In the genomic region with DNA sequence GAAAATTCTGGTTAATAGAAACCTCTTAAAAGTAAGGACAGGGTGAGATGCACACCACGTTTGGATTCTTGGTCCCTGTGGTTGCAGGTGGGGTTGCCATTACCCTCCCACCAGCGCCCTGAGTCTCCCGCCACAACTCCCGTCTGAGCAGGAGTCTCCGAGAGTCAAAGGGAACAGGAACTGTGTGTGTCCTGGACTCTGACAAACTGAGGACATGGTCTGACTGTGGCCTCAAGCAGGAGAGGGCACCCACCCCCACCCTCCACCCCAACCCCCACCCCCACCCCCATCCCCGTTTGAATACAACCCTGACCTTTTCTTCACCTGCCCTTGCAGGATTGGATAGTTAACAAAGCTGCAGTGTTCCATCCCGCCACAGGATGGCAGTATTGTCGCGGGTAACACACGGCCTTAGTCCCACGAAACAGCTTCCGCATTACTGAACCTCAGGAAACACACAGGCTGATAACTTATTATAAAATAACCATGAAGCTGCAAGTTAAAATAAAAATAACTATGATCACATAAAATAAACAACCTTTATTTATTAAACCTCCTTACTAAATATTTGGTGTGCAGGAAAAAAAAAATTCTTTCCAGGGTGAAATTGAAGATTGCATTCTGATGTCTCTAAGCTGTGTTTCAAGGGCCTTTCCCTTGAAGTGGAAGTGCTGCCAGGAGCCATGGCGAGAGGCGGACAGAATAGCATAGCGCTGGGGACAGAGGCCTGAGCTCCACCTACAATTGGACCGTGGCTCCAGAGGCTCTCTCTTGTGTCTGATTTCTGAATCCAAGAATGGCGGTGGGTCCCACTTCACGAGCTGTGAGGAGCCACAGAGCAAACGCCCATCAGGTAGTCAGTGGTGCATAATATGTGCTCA, we compare ENCODE assay signal across 8 mouse cellular contexts.
DNase-seq lines count a peak whose midpoint lies in the region; ATAC-seq and TF ChIP-seq lines count a peak whose summit lies in the region.

No protein-coding gene starts in this region.

- peaks cover 54% of the 10 kb centered on the region for H3K4me1 ChIP-seq in E14TG2a.4 (replicated peaks; ENCODE audit: low read depth, low read length)
- H3K4me1 ChIP-seq in forebrain, embryonic 12.5 days: peaks cover 9% of the 10 kb centered on the region; the same call in 1 of the 2 replicates
- no peaks in the 10 kb centered on the region for H3K4me1 ChIP-seq in lung, embryonic 14.5 days (ENCODE audit: insufficient read depth)
- peaks cover 12% of the 10 kb centered on the region for H3K4me1 ChIP-seq in neural tube, embryonic 15.5 days
- H3K4me1 ChIP-seq in thymus, adult 2 months (replicated peaks; ENCODE audit: control insufficient read depth, insufficient read depth, low read length): 0 out of 2 replicates have a peak, but pooled peaks cover 2% of the 10 kb centered on the region

- no peak overlapping the region for H3K4me2 ChIP-seq in forebrain, embryonic 12.5 days
- no peak overlapping the region for H3K4me2 ChIP-seq in lung, embryonic 14.5 days
- no peak overlapping the region for H3K4me2 ChIP-seq in neural tube, embryonic 15.5 days

- TF ChIP-seq CTCF in E14TG2a.4 (conservative IDR thresholded peaks at IDR 0.05; ENCODE audit: low read length): peak; percentile 47
- TF ChIP-seq CTCF in brain, embryonic 14.5 days (IDR thresholded peaks at IDR 0.05; ENCODE audit: borderline replicate concordance, extremely low read depth, insufficient read depth, insufficient read length): peak; percentile 93
- TF ChIP-seq CTCF in lung, embryonic 14.5 days (IDR thresholded peaks at IDR 0.05; ENCODE audit: low read depth): peak; percentile 90
- peak; percentile 39; the same call in 1 of the 2 replicates for TF ChIP-seq CTCF in thymus, adult 2 months (IDR thresholded peaks at IDR 0.05; ENCODE audit: borderline replicate concordance, control insufficient read depth, extremely low read depth, insufficient read depth, low read length, poor library complexity)

- 20% methylated on average over 19 of the region's 19 CpGs for WGBS in forebrain, embryonic 12.5 days
- WGBS in lung, embryonic 14.5 days: 17% methylated on average over 19 of the region's 19 CpGs
- WGBS in neural tube, embryonic 15.5 days: 20% methylated on average over 19 of the region's 19 CpGs
- 29% methylated on average over 19 of the region's 19 CpGs for WGBS in thymus, adult 2 months

- peak; percentile 70 for DNase-seq in brain, embryonic 14.5 days (ENCODE audit: low read depth)
- peak; percentile 79 to 87 for DNase-seq in heart, postnatal 10 days
- DNase-seq in layer of hippocampus, adult 11-12 months (ENCODE audit: low spot score): peak; percentile 71
- peak; percentile 89 for DNase-seq in lung, embryonic 14.5 days
- peak; percentile 60 for DNase-seq in thymus, adult 2 months

- H3K27ac ChIP-seq in forebrain, embryonic 12.5 days: no peak overlapping the region
- 0 out of 2 replicates have a peak overlapping the region, but pooled peaks have one; percentile 25 for H3K27ac ChIP-seq in lung, embryonic 14.5 days (ENCODE audit: low read depth)
- H3K27ac ChIP-seq in neural tube, embryonic 15.5 days (replicated peaks): no peak overlapping the region
- no peak overlapping the region for H3K27ac ChIP-seq in thymus, adult 2 months (ENCODE audit: control insufficient read depth, insufficient read depth, low read length)

- ATAC-seq in forebrain, embryonic 12.5 days (ENCODE audit: low FRiP score): peak; percentile 67; the same call in 1 of the 2 replicates
- ATAC-seq in lung, embryonic 14.5 days (ENCODE audit: insufficient read depth): peak; percentile 75
- peak; percentile 46; the same call in 1 of the 2 replicates for ATAC-seq in neural tube, embryonic 15.5 days (ENCODE audit: low FRiP score)

- TF ChIP-seq POLR2A in brain, embryonic 14.5 days (IDR thresholded peaks at IDR 0.05; ENCODE audit: borderline replicate concordance, extremely low read depth, insufficient read depth, insufficient read length, poor library complexity, severe bottlenecking): no peak
- TF ChIP-seq POLR2A in thymus, adult 2 months (IDR thresholded peaks at IDR 0.05; ENCODE audit: control insufficient read depth, extremely low read depth, insufficient read depth, low read length, poor library complexity): no peak

- no peak overlapping the region for H3K9ac ChIP-seq in forebrain, embryonic 12.5 days
- no peak overlapping the region for H3K9ac ChIP-seq in lung, embryonic 14.5 days
- no peak overlapping the region for H3K9ac ChIP-seq in neural tube, embryonic 15.5 days (replicated peaks)

- H3K4me3 ChIP-seq in E14TG2a.4 (replicated peaks; ENCODE audit: low read length): peak overlapping the region; percentile 35; the same call in 1 of the 2 replicates
- no peak overlapping the region for H3K4me3 ChIP-seq in forebrain, embryonic 12.5 days (replicated peaks)
- no peak overlapping the region for H3K4me3 ChIP-seq in lung, embryonic 14.5 days (ENCODE audit: low read depth, low read length)
- no peak overlapping the region for H3K4me3 ChIP-seq in neural tube, embryonic 15.5 days (replicated peaks)
- no peak overlapping the region for H3K4me3 ChIP-seq in thymus, adult 2 months (ENCODE audit: control insufficient read depth, insufficient read depth, low read length)

- no peaks in the 10 kb centered on the region for H3K9me3 ChIP-seq in E14TG2a.4 (ENCODE audit: low read length)
- H3K9me3 ChIP-seq in forebrain, embryonic 12.5 days: 0 out of 2 replicates have a peak, but pooled peaks cover 4% of the 10 kb centered on the region
- H3K9me3 ChIP-seq in lung, embryonic 14.5 days (ENCODE audit: low read depth, low read length): no peaks in the 10 kb centered on the region
- 0 out of 2 replicates have a peak, but pooled peaks cover 2% of the 10 kb centered on the region for H3K9me3 ChIP-seq in neural tube, embryonic 15.5 days (replicated peaks)

- intact Hi-C loops in heart, postnatal 10 days (cut with DNase I): loop anchor here (1.0 to 10.0 kb wide), 4 partner anchors 32 to 640 kb away; no protein-coding TSS in a partner anchor

- H3K36me3 ChIP-seq in E14TG2a.4 (ENCODE audit: insufficient read depth, low read length): no peaks in the 10 kb centered on the region
- no peaks in the 10 kb centered on the region for H3K36me3 ChIP-seq in forebrain, embryonic 12.5 days (replicated peaks)
- H3K36me3 ChIP-seq in lung, embryonic 14.5 days (ENCODE audit: insufficient read depth): no peaks in the 10 kb centered on the region
- no peaks in the 10 kb centered on the region for H3K36me3 ChIP-seq in neural tube, embryonic 15.5 days
- no peaks in the 10 kb centered on the region for H3K36me3 ChIP-seq in thymus, adult 2 months (ENCODE audit: control insufficient read depth, insufficient read depth, low read length)

- H3K27me3 ChIP-seq in E14TG2a.4 (ENCODE audit: insufficient read depth, low read length): no peaks in the 10 kb centered on the region; the same call in 1 of the 2 replicates
- H3K27me3 ChIP-seq in forebrain, embryonic 12.5 days: peaks cover 80% of the 10 kb centered on the region
- no peaks in the 10 kb centered on the region for H3K27me3 ChIP-seq in lung, embryonic 14.5 days (ENCODE audit: insufficient read depth, low read length)
- peaks cover 17% of the 10 kb centered on the region; the same call in 1 of the 2 replicates for H3K27me3 ChIP-seq in neural tube, embryonic 15.5 days (replicated peaks)
- H3K27me3 ChIP-seq in thymus, adult 2 months (ENCODE audit: control insufficient read depth, insufficient read depth, low read length): no peaks in the 10 kb centered on the region

Comparison
In these comparisons a context has a peak if more than half of its experiments do, and no peak if none do; other contexts are left out.
1. CTCF ChIP-seq: peak in every context shown above with its lines; median percentile 93 in brain, embryonic 14.5 days; 90 in lung, embryonic 14.5 days; 47 in E14TG2a.4; 39 in thymus, adult 2 months.